Mouse (Mus musculus) cerebellum, adult 9-11 months (tissue): ENCODE results near the gene Pgls.
A peak's percentile ranks its signal among the peaks of the same experiment; 100 is the strongest.

Experiments
- DNase-seq: peaks from one replicate; pipeline ENCODE4 v3.0.0; 2022

Gene Pgls

GRCm38 (mm10) chr8:71601939-71602665, 10.1 kb downstream of the Pgls start:
- no peak for DNase-seq

DNA sequence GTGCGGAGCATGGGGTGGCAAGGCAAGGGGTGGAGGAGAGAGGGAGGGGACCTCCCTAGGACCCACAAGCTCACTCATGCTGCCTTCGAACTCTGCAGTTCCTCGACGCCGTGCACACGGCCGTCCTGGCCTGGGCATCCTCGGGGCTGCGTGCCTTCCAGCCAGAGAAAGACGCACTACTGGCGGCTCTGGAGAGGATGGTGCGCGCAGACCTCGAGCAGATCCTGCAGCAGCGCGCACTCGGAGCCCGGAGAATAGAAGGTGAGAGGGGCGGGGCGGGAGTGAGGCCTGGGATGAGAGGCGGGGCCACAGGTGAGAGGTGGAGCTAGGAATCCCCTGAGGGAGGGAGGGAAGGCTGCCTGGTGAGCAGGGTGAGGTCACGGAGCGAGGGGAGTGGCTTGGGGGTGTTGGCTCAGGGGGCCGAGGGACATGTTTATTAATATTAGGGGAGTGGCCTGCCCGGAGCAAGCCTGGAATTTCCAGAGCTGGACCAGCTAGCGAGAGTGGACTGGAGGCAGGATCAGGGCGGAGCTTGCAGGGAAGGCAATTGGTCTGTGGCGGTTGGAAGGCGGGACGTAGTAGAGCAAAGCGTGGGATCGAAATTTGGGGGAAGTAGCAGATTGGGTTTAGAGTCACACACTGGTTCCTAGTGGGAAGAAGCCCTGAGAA, 10.8 kb downstream of the Pgls start:
- DNase-seq, result no peak

GRCm38 (mm10) chr8:71604021-71604420, 12.0 kb downstream of the Pgls start:
- no peak for DNase-seq

DNA sequence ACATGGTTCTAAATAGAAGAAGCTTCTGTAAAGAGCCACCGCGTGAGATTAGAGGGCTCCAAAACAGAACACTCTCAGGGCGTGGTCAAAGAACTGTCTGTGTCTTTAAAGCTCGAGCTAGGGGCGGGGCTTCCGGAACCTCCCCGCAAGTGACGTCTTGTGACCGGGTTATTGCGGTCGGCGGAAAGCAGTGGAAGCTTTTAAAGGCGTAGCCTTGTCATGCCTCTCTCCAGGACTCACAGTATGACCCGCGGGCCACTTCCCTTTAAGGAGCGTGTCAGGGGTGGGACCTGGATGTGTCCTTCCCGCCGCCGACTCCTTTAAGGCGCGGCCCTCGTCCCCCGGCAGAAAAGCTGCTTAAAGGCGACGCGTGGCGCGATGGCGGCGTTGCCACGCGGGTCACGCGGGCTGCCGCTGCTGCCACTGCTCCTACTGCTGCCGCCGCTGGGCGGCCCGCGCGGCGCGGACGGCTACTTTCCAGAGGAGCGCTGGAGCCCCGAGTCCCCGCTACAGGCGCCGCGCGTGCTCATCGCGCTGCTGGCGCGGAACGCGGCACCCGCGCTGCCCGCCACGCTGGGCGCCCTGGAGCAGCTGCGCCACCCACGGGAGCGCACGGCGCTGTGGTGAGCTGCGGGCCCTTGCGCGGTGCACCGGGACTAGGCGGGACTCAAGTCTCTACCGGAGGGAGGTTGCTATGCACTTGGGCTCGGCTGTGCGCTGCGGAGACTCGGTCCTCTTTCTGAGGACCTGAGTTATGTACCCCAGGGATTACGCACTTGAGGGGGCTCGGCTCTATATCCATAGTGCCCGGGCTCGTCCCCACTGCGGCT, 19.1 kb downstream of the Pgls start, which contains the start of gene Colgalt1:
Gene Colgalt1 (plus strand): TSS at position 177 of the 830 bp plus-strand sequence.
- peak; percentile 99 for DNase-seq

- no peak for DNase-seq
These were observed 20.2 kb downstream of the Pgls start for GRCm38 (mm10) chr8:71612141-71612540.

DNA sequence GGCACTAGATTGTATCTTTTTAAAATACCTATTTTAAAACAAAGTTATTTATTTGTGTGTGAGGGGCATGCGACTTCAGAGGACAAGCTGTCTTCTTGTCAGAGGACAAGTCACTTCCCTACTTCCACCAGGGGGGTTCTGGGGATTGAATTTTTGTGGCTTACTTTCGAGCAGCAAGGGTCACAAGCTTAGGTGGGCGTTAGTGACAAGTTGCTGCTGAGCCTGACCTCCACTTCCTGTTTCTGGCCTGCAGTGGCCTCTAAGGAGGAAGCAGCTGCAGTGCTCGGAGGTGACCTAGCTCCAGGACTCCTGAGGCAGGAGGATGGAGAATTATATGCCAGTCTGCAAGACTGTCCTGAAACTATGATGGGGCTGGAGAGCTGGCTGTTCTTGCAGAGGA, 21.4 kb downstream of the Pgls start:
- DNase-seq, result no peak

DNA sequence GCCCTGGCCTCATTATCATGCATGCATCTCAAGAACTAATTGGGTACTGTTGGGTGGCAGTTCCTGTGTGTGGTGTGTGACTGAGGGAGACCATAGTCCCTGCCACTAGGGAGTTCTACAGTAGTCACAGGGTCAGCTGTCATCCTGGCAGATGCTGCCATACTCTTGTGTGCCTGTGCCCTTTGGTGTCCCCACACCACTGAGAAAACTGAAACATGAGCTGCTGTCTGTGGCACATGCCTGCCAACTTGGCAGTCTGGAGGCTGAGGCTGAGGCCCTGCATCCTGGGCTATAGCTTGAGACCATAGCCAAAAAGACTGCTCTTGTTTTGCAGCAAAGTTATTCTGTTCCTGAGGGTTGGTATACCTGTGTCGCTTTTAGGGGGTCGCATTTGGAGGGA, 27.8 kb downstream of the Pgls start:
- DNase-seq, result no peak

- no peak for DNase-seq
These were observed 33.1 kb downstream of the Pgls start for GRCm38 (mm10) chr8:71625088-71625487.

DNA sequence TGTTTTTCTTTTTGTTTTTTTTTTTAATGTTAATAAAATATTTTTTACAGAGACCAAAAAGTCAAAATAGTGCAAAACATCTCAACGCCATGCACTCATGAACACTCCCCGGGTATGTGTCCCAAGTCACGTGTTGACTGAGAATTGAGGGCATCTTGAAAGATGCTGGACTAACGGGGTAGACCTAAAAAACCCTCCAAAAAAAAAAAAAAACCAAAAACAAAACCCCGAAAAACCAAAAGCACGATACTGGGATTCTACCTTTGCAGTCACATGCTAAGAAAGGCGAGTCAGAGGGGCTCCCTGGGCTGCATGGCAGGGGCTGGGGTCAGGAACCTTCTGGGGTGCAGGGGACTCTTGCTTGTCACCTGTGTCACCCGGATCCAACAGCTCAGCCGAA, 34.8 kb downstream of the Pgls start:
- DNase-seq, result no peak

- DNase-seq, result no peak
These were observed 35.5 kb downstream of the Pgls start for GRCm38 (mm10) chr8:71627265-71628099.

GRCm38 (mm10) chr8:71628396-71629095, 36.6 kb downstream of the Pgls start:
- no peak for DNase-seq

DNA sequence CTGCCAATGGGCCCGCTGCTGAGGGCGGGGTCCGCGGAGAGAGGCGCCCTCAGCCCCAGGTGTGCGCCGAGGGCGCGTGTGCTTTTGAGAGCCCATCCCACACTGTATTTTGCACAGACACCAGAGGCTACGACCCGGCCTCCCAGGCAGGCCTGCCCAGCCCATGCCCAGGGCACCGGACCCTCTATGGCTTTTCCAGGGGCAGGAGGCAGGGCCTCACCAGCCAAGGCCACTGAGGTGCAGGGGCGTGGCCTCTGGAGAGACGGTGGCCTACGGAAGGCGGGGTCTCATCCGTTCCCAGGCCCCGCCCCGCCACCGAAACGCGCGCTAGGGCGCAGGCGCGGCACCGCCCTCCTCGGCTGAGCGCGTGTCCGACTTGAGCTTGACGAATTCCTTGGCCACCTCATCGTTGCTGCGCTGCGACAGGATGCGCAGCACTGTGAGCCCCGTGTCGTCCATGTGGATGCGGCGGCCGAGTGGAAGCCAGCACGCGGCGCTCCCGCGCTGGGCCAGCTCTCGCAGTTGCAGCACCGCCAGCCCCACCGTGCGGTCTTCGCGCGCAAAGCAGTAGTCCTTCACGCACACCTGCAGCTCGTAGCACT, 37.2 kb downstream of the Pgls start:
- peak; percentile 91 for DNase-seq

DNA sequence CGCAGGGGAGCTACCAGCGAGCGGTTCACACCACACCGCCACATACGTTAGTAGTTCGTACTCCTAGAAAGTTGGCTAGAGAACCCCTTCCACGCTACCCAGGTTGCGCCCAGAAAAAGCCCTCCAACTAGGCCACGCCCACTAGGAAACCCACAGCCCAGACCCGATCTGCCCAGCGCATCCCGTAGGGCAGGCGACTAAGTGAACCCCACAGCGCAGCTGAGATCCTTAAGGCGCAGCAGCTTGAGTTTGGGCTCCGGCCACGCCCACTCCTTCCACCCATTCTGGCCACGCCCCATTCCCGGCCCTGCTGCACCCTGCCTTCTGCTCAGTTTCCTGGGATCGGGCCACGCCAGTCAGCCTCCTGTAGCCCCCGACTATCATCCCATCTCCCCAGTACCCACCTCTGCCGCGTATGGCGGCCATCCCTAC, 37.8 kb downstream of the Pgls start:
- DNase-seq, result peak; percentile 72

GRCm38 (mm10) chr8:71630761-71631160, 38.8 kb downstream of the Pgls start:
- no peak for DNase-seq

DNA sequence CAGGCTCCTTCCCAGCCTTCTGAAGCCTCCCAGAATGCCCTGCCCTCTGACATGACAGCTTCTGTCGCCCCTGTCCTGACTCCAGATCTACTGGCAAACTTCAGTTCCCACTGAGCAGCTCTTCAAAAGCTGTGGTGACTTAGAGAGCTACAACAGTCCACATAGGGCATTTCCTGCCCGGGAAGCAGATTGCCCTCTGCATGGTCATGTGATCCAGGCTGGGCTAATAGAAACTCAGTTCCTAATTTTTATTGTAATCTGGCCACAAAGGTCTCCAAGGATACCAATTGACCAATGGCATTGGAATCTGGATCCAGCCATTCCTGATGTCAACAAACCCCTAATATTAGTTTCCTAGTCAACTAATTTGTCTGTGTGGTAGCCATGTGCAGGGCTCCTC, 39.9 kb downstream of the Pgls start:
- no peak for DNase-seq

GRCm38 (mm10) chr8:71633164-71633563, 41.2 kb downstream of the Pgls start:
- DNase-seq, result no peak

DNA sequence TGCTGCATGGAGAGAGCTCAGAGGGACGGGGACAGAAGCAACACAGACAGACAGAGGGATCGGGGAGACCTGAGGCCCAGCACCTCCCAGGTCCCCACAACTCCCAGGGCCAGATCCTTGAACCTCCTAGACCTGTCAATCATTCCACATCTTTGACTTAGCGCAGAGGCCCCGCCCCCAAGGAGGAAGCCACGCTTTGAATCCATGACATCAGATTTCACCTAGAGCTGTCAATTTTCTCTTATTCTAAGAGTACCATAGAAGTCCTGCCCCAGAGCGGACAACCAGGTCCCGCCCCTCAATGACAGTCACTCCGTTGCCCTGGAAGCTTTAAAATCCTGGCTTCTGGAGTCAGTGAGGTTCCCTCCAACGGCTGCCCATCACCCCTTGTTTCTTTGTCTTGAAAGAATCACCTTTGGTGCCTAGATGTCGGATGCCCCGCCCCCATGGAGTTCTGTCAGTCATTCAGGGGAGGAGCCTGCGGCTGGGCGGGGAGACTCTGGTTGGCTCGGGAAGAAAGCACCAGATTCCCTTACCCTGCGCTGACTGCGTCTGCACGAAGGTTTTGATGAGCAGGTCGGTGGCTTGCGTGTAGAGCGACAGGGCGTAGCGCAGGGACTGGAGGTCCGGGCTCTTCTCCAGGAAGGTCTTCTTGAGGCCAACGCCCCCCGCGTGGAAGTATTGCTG, 42.1 kb downstream of the Pgls start:
- DNase-seq, result peak; percentile 57

DNA sequence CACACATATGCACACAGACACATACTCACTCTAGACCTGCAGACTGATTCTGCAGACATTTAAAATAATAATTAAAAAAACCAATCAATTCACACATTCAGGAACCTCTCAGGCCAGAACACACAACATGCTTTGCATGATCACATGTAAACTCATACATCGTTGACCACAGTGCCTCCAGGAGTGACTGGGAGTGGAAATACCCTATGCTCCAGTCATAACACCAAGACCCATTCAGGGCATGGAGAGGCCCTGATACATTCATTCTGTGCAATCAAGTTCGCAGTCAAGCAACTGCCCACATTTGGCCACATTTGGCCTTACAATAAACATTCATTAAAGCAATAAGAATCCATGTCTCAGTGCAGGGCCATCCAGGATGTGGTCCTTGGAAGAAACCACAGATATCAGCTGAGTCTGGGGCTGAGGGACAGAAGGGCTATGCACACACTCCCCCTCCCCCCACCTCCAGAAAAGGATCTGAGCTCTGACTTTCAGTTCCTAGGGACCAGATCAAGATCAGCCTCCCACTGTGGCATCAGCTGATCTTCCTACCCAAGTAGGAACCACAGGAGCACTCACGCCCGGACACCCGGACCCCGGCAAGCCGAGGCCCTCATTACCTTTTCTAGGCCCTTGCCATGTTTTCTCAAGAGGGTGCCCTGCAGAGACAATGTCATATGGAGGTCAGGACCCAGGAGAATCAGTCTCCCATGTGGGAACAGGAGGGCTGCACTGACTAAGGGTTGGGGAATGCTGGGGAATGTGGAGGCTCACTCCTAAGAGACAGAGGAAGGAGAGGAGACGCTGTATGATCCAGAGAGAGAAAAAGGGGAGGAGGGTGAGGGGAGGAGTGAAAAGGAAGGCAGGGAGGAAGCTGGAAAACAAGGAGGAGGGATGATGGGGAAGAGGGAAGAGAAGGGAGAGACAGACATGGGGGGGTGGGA, 45.4 kb downstream of the Pgls start:
- DNase-seq, result no peak

- DNase-seq, result no peak
These were observed 46.3 kb downstream of the Pgls start for GRCm38 (mm10) chr8:71638321-71638720.

DNA sequence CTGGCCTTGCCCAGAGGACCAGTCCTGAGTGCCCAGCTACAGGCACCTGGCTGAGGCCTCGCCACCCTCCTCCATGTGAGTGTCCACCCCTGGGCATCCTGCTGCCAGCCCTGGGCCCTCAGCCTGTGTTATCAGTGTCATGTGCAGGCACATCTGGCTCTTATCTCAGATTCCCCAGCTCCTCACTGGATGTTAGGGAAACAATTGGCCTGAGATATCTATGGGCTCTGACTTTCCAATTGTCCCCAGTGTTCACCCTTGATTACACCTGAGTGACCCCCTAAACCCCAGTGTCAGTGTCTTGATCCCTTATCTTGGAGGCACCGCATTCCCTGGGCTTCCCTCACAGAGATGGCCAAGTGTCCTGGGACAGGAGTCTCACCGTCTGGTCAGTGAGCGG, 47.3 kb downstream of the Pgls start:
- DNase-seq, result no peak
